In the genomic region with DNA sequence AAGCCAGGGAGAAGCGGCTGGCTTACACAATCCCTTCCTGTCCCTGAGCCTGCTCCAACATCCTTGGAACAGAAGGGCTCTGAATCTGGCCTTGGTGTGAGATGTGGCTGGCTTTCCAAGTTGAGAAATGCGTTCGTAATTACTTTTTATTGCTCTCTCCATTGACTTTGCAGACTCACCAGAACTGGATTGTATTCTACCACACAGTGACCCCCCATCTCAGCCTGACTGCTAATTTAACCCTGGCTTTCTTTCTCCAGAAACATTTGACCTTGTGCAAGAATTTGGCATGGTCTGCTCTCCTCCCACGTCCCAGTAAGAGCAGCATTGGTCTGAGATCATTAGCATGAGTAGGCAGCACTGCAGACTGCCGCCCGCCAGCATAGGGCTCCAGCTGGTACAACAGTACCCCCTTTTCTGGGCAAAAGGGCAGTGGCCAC, we compare ENCODE assay signal across 10 mouse cellular contexts.
DNase-seq lines count a peak whose midpoint lies in the region; ATAC-seq and TF ChIP-seq lines count a peak whose summit lies in the region.
"Had no signal": no experiment of that assay in that cellular context is flagged by ENCODE, and none has a peak within 500 bp of the region (broad histone marks: within the 10 kb centered on the region; RNA-seq: fewer than 3 reads in every experiment).

No protein-coding gene starts in this region.

- DNase-seq in hindbrain, embryonic 14.5 days (ENCODE audit: low spot score) = peak; percentile 39
- DNase-seq in brain, embryonic 14.5 days (ENCODE audit: low read depth) = peak; percentile 30
- peak; percentile 57 for DNase-seq in gastrocnemius, postnatal 25 days
- DNase-seq in kidney, postnatal 25 days = peak; percentile 37 to 74
- DNase-seq in lung, postnatal 25 days (ENCODE audit: low spot score) = peak; percentile 57

- no peak for TF ChIP-seq CTCF in brain, embryonic 14.5 days (IDR thresholded peaks at IDR 0.05; ENCODE audit: borderline replicate concordance, extremely low read depth, insufficient read depth, insufficient read length)

- no peaks in the 10 kb centered on the region for H3K27me3 ChIP-seq in hindbrain, embryonic 14.5 days (ENCODE audit: control insufficient read depth, insufficient read depth, low read length)
- no peaks in the 10 kb centered on the region for H3K27me3 ChIP-seq in hindbrain, embryonic 12.5 days
- H3K27me3 ChIP-seq in intestine, embryonic 15.5 days (replicated peaks) = no peaks in the 10 kb centered on the region
- H3K27me3 ChIP-seq: CH12.LX; limb, embryonic 12.5 days had no signal

- no peak overlapping the region for H3K27ac ChIP-seq in hindbrain, embryonic 14.5 days
- no peak overlapping the region for H3K27ac ChIP-seq in hindbrain, embryonic 12.5 days
- no peak overlapping the region for H3K27ac ChIP-seq in intestine, embryonic 15.5 days
- H3K27ac ChIP-seq: limb, embryonic 12.5 days had no signal

- TF ChIP-seq POLR2A in brain, embryonic 14.5 days (IDR thresholded peaks at IDR 0.05; ENCODE audit: borderline replicate concordance, extremely low read depth, insufficient read depth, insufficient read length, poor library complexity, severe bottlenecking) = no peak

- no peak overlapping the region for H3K9ac ChIP-seq in hindbrain, embryonic 14.5 days
- H3K9ac ChIP-seq in hindbrain, embryonic 12.5 days = no peak overlapping the region
- H3K9ac ChIP-seq in intestine, embryonic 15.5 days = no peak overlapping the region
- H3K9ac ChIP-seq: limb, embryonic 12.5 days had no signal

- peak; percentile 70; the same call in 1 of the 2 replicates for ATAC-seq in hindbrain, embryonic 14.5 days (ENCODE audit: low FRiP score)
- no peak for ATAC-seq in hindbrain, embryonic 12.5 days (ENCODE audit: low FRiP score)
- no peak for ATAC-seq in intestine, embryonic 15.5 days
- ATAC-seq in inflammation-experienced regulatory T-cells, adult 6 months = no peak

- no peak overlapping the region for H3K4me2 ChIP-seq in hindbrain, embryonic 14.5 days (replicated peaks)
- no peak overlapping the region for H3K4me2 ChIP-seq in hindbrain, embryonic 12.5 days (replicated peaks)
- H3K4me2 ChIP-seq in intestine, embryonic 15.5 days (replicated peaks) = no peak overlapping the region
- H3K4me2 ChIP-seq: limb, embryonic 12.5 days had no signal

- no peaks in the 10 kb centered on the region for H3K4me1 ChIP-seq in hindbrain, embryonic 14.5 days (replicated peaks; ENCODE audit: control insufficient read depth, insufficient read depth, low read length)
- H3K4me1 ChIP-seq in hindbrain, embryonic 12.5 days = no peaks in the 10 kb centered on the region
- no peaks in the 10 kb centered on the region for H3K4me1 ChIP-seq in intestine, embryonic 15.5 days (replicated peaks)
- H3K4me1 ChIP-seq: limb, embryonic 12.5 days had no signal

- H3K4me3 ChIP-seq in hindbrain, embryonic 14.5 days (replicated peaks; ENCODE audit: low read length) = no peak overlapping the region
- no peak overlapping the region for H3K4me3 ChIP-seq in hindbrain, embryonic 12.5 days
- no peak overlapping the region for H3K4me3 ChIP-seq in intestine, embryonic 15.5 days (replicated peaks)
- H3K4me3 ChIP-seq: limb, embryonic 12.5 days had no signal

- WGBS in hindbrain, embryonic 14.5 days = 53% methylated on average over 6 of the region's 6 CpGs
- 62% methylated on average over 6 of the region's 6 CpGs for WGBS in hindbrain, embryonic 12.5 days
- 55% methylated on average over 6 of the region's 6 CpGs for WGBS in intestine, embryonic 15.5 days

- H3K36me3 ChIP-seq in hindbrain, embryonic 14.5 days (replicated peaks; ENCODE audit: control insufficient read depth, insufficient read depth) = no peaks in the 10 kb centered on the region
- no peaks in the 10 kb centered on the region for H3K36me3 ChIP-seq in hindbrain, embryonic 12.5 days
- H3K36me3 ChIP-seq in intestine, embryonic 15.5 days = no peaks in the 10 kb centered on the region
- H3K36me3 ChIP-seq: limb, embryonic 12.5 days had no signal

- no peaks in the 10 kb centered on the region for H3K9me3 ChIP-seq in hindbrain, embryonic 14.5 days (ENCODE audit: control insufficient read depth, low read length)
- H3K9me3 ChIP-seq in hindbrain, embryonic 12.5 days (replicated peaks) = no peaks in the 10 kb centered on the region
- H3K9me3 ChIP-seq in intestine, embryonic 15.5 days = no peaks in the 10 kb centered on the region
- H3K9me3 ChIP-seq: limb, embryonic 12.5 days had no signal
